Mouse (Mus musculus) kidney, adult 2 months (tissue): ENCODE data around the gene Trub1.

Experiments used
- CTCF ChIP-seq: fragments of 200-500 bp; conservative IDR thresholded peaks from 2 replicates; pipeline ENCODE4 v1.5.1; 2011; ENCODE audit warnings: low read depth, mild to moderate bottlenecking, control low read depth, low read length, moderate library complexity, mixed read lengths; ENCODE audit not compliant: insufficient read depth, insufficient read length
- POLR2A ChIP-seq: fragments of 200-500 bp; IDR thresholded peaks from one replicate; pipeline ENCODE4 v1.6.1; 2011; ENCODE audit warnings: low read depth, low read length, control low read depth

GRCm38 (mm10) chr19:57521721-57522120 lies 69.0 kb downstream of the Trub1 start:
- TF ChIP-seq POLR2A (no peak), CTCF (no peak)
